Mouse (Mus musculus) kidney, adult 9 months (tissue): Measurements from ENCODE around the gene Slc7a11.

ENCODE experiments used
- DNase-seq: peaks from one replicate; pipeline ENCODE4 v3.0.0; 2022

Gene Slc7a11

DNA sequence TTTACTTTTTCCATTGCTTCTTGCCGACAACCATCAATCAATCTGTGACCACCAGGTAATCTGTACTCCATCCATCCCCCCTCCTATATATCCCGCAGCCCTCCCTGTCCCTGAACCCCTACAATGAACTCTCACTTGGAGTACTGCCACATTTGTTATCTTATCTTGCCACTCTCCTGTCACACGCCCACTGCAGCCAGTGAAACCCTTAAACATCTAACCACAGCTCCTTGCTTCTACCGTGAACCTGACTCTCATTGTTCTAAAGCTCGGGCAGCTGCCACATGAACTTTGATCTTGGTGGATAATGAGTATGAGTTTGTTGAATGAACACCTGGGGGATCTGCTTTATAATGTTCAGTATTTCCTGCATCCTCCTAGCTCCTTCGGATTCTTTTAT, 140.8 kb downstream of the Slc7a11 start:
- no peak for DNase-seq

DNA sequence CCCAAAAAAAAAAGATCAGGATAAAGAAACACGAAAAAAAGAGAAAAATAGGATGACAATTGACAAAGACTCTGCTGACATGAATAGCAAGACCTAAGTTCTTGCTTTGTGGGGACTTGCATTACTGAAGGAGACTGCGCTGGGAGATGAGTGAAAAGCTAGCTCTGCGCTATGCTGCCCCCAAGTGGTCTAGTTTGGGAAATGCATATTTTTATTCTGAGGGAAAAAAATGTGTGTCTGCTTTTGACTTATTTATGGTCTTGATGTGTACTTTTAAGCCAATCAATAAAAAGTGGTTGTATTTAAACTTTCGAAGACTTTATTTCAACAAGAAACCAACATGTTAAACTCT, 142.5 kb downstream of the Slc7a11 start:
- DNase-seq: peak; percentile 60

DNA sequence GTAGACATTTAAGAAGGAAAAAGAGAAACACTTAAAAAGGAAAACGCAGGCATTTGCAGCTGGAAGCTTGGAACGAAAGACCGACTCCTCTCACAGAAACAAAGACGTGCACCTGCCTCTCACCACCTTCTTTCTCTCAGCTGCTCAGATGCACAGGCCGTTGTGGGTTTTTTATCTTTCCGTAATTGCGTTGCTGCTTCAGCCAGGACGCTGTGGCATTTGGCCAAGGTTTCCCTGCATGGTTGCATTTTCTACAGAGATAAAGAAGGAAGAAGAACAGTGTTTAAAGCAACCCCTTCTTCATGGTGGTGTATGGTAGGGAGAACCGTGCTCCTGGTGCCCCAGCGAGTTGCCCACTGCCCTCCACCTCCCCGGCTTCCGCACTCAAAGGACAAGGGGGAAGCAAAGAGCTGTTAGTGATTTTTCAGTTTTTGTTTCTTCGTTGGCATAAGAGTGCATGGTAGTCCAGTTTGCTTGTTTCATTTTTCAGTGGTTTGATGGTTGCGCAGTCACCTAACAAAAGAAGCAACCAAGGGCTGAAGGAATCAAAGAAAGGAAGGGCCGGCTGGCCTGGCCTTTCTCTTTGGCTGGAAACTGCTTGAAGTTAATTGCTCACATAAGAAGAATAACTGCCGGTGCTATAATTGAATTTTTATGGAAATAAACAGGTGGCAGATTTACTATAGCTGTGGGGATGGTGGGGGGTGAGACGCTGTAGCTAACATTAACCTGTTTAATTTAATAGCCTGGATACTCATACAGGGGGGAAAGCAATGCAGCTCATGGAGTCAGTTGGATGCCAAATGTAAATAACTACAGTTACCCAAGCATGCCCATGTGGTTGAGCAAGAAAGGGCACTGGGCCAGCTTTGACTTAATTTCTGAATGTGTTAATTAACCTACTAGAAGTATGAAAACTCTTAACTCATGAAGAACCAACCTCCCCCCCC, 143.1 kb downstream of the Slc7a11 start:
- peak; percentile 28 for DNase-seq

DNA sequence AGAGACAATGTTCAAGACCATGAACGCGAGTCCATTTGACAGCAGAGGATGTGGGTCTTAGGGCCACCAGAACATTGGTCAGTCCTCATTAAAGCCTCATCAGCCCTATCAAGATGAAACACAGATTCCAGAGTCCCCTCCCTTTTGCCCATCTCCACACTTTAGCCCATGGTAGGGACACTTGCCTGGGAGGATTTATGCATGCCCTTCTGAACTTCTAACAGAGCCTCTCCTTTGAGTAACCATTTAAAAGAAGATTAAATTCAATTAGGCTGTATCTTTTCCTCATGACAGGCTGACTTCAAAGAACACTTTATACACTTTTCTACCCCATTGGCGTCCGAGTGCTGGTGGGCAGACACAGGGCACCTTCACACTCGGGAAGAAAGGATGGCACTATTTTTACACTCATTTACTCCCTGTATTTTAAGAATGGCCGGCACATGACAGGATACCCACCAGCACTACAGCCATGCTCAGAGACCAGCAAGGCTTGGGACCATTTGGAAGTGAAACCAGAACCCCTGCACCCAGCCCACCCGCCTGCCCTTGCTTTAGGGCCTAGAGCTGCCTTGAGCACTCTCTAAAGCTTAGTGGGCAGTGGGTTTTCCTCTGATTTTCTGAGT, 144.9 kb downstream of the Slc7a11 start:
- DNase-seq: no peak

DNA sequence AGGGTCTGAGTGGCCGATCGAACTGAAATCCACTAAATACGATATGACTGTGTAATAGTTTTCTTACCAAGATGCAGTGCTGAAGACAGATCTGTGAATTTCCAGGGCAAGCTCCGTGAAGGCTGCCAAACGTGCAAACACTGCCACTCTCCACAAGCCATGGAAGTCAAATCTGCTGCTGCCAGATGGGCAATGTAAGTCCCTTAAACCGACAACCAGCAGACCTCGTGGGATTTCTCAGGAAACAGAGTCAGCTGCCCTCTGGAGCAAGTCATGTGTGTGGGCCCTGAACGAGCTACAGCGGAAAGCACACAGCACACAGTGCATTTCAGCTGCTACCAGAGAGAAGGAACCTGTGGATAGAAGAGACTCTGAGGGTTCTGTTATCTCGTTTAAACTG, 146.5 kb downstream of the Slc7a11 start:
- no peak for DNase-seq

DNA sequence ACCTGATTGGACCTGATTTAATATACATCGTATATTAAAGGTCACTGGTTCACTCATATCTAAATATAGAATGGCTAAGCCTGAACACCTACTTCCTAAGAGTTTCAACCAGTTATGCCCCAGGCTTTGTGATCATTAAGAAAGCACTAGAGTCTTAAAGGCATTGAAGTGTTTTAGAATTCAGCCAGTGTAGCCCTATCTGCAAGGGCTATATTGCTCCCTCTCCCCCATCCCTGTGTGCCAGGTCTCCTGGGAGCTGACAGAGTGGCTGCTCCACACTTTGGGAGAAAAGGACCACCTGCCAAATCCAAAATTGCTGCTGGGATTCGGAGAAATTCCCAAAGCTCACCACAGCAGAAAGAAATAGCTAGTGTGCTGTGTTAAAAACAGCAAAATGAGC, 168.4 kb downstream of the Slc7a11 start:
- no peak for DNase-seq

DNA sequence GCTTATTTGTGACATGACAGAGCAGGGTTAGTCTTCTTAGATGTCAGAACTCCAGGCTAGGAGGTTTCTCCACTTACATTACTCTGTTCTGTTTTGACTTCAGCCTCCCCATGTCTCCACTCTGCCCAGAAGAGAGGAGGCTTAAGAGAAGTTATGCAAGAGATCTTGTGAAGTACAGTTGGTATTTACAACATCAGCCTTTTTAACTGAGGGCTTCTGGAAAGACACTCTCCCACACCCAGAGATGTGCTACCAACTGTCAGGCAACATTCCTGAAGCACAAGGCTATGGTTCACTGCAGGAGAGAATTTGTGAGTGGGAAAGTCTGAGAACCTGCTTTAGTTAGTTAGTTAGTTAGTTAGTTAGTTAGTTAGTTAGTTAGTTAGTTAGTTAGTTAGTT, 171.2 kb downstream of the Slc7a11 start:
- no peak for DNase-seq

DNA sequence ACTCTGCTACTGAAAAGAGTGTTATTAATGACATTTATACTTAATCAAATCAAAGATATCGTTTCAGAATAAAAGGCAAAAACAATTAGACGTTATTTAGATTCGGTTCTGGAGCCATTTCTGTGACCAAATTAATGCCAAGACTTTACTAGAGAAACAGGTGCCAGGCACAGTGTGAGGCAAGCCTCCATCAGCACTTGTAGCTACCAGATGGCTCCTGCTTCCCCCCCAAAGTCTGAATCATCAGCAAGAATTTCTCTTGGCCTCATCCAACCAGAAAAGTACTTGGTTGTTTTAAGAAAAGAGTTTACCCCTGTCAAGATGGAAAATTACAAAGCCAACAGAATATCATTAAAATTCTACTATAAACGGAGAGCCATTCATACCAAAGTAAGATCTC, 173.7 kb downstream of the Slc7a11 start:
- DNase-seq: no peak

DNA sequence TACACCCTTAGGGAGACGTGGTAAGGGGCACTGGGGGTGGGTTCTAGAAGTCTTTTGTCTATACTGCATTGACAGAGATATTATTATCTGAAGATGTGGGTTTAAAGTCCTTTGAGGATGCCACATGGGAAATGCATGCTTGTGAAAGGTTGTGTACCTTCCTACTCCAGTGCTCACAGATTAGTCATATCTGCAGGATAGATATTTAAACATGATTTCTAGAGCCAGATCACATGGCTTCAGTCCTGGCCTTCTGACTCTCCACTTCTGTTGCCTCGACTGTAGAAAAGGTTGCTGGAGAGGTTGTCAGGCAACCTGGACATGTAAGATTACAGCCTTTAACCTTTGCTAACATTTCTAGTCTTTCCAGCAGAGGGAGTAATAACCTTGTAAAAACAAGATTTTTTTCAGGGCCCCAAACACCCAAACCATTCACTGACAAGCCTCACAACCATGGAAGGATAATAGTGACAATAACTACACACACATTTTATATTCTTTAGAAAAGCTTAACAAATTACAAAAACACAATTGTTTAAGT, 180.8 kb downstream of the Slc7a11 start:
- DNase-seq: peak; percentile 2

DNA sequence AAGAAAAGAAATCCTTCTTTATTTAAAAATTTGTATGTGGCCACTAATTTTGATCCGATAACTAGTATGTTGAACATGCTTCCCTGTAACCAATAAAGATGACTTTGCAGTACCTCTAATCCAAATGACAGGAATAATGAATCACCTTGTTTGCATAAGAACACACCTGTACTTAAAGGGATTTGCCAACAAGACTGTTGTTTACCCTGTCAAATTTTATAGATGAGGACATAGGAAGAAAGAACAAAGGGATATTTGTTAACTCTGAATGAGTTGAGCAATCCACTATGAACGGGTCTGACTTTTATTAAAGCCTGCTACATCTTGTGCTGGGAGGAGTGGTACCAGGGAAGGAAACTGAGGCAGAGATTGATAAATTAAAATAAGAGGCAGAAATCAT, 181.3 kb downstream of the Slc7a11 start:
- no peak for DNase-seq

DNA sequence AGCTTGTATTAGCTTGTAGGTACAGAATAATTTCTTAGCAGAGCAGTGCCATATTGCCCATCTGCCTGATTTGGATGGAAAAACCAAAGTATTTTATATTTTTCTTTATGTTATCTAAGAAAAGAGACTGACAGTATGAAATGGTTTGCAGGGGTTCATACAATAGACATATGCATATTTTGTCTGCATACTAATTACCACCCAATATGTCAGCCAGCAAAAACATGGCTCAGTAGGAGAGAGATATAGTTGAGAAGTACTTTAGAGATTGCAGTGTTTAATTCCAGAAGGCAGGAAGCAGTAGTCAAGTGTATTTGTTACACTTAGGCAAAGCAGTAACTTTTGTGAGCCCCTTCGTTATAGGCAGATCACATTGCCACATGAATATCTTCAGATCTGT, 182.7 kb downstream of the Slc7a11 start:
- DNase-seq: no peak

DNA sequence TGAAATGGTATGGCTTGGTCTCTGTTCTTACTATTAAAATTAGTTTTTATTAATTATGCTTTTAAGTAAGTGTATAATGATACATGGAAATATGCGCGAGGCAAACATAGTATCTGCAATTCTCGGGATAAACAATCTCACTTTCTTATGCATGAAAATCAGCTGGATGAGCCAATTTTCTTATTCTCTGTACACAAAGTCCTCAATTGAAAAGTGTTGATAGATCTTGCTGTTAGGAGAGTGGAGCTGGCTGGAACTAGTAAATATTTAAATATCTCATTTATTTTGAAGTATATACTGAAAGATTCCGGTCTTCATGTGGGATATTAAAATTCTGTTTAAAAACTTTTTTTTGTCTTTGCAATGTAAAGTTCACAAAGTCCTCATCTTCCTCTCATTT, 184.6 kb downstream of the Slc7a11 start:
- DNase-seq: no peak

DNA sequence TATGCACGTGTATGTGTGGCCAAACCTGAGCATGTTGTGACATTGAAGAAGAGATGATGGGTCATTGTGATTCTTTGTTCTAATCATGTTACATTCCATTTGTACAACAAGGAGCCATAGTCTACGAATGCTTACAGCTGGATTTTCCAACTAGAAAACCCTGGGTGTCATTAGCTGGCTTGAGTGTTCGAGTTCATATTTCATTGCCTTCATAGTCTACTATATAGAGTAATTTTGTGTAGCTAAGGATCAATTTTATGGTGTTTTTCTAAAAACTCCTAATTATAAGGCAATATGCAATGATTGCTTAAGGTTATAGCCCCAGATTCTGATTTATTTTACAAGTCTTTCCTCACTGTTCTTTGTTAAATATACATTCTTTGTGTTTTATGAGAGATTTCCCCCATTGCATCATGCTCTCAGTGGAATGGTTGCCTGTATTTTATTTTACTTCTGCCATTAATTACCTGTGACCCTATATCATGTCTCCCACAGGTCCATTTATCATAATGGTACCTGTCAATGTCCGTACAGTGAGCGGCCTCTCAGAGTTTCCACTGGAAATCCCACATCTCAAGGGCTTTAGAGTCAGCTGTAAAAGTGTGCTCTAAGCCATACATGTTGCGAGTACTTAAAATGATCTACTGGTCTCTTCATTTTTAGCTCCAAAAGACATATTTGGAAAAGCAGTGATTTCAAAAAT, 193.7 kb downstream of the Slc7a11 start:
- no peak for DNase-seq

DNA sequence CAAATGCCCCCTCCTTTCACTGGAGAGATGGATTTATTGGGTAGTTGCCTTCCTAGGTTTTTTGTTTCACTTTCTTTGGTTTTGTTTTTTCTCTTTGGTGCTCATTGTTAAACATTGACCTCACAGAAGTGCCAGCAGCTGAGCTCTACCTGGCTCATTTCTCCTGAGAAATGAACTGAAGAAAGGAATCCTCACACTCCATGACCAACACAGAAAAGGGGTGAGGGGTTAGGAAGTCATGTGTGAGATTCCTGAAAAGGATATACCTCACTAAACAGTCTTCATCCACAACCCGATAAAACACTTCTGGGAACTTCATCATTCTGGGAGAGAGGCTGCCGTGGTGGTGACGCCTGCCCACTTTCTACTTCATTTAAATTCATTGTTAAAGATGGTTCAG, 207.4 kb downstream of the Slc7a11 start:
- no peak for DNase-seq

DNA sequence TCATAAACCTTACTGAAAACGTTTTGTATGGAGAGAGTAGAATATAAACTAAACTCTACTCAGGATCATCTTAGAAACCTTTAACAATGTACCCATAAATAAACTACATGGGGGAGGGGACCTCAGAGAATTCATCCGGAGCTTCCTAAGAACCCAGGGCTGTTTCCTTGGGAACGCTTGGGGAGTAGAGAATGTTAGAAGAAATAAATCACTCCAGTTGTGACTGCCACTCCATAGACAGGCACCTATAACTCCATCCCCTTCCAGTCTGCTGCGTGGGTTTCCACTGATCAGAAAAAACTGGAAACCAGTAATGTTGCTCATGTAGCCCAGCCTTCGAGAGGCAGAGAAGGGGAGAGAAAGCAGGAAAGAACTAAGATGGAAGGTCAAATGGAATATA, 210.3 kb downstream of the Slc7a11 start:
- DNase-seq: no peak

DNA sequence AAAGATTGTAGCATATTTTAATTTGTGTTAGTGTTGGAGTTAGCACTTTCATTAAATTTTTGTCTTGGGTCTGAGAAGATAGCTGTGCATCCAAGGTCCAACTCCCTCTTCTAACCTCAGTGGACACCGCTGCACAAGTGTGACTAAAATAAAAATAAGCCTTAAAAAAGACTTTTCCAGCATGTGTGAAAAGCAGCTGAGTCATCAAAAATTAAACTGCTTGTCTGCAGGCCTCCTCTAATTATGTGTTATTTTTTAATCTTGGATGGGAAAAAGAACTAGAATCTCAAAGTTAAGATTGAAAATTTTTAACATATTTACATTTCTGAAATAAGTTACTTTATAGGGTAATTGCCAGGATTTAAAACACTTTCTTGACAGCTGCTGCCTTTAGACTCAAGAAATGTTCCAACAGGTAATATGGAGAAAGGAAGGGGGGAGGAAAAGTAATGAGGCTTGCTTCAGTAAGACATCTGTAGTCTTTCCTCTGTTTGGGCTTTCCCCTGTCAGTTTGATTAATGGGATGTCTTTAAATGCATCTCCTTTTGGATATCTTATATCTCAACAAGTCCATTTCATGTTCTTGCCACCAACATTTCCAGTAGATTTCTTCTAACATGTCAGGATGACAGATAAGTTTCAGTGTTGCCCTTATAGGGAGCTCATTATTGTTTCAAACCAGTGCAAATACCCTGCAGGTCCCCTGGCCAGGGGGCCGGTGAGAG, 218.9 kb downstream of the Slc7a11 start:
- no peak for DNase-seq

DNA sequence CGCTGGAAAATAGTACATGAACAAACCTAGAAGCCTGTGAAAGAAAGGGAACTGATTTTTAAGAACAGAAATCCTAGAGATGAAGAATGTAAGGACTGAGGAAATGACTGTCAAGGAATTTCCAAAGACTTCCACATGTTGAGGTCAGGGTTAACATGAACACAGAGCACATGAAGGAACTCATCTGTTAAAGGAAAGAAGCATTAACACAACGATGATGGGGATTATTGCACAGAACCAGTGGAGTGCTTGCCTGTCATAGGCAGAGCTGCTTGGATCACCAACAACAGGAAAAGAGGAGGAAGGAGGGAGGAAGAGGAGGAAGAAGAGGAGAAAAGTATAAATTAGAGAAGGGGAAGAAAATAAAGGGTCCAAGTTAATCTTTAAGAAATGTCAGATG, 223.0 kb downstream of the Slc7a11 start:
- DNase-seq: no peak

DNA sequence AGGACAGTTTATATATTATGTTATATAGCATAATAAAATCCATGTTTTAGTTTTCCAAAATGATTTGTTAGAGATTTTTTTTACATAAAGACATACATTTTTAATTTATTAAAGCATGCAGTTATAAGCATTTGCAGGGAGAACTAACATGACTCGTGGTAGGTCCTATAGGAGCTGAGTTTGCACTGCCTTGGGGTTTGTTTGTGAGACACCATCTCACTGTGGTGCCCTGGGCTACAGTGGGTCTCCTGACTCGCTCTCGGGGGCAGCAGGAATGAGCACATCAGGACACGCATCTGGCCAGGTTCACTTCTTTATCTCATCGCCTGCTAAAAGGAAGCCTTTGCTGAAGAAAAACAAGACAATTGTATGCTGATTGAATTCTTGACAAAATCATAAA, 257.0 kb downstream of the Slc7a11 start:
- DNase-seq: no peak

DNA sequence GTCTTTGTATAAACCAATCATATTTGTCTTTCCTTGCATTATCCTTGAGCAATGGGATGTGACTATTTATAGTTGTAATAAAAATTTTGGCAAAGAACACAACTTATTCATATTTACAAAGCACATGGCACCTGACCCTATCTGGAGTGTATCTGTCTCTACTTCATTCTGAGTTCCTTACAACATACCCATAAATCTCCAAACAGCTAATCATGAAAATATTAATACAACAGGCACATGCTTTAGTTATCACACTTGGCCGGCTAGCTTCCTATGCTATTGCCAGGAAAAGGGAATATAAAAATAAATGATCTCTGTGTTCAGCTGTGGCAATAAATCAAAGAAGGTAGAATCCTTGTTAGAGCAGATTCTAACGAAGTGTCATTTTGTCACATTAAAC, 257.5 kb downstream of the Slc7a11 start:
- DNase-seq: no peak

DNA sequence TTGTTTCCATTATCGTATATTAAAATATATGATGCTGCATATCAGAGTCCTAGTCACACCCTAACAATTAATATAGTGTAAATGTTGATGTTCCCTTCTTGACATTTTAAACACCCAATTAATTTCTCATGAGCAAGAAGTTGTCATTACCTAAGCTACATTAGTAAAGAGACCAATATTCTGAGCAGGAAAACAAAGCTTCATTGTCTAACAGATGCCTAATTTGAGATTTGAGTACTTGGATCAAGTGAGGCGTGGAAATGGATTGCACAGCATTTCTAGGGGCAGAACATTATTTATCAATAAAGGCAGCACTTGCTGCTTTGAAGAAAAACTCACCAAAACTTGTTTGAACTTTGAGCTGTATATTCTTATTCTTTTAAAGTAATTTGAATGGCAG, 282.7 kb downstream of the Slc7a11 start:
- no peak for DNase-seq

DNA sequence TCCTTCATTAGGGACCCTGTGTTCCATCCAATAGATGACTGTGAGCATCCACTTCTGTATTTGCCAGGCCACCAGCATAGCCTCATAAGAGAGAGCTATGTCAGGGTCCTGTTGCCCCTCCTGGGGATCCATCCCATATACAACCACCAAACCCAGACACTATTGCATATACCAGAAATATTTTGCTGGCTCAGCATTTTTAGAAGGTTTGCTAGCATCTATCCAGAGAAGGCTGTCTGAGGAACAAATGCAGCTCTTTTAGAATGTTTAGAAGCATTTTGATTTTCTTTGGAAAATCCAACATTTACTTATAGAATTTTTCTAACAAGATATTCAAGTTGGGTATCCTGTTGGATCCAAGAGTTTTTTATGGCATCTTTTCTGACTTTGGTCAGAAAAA, 299.3 kb downstream of the Slc7a11 start:
- no peak for DNase-seq

DNA sequence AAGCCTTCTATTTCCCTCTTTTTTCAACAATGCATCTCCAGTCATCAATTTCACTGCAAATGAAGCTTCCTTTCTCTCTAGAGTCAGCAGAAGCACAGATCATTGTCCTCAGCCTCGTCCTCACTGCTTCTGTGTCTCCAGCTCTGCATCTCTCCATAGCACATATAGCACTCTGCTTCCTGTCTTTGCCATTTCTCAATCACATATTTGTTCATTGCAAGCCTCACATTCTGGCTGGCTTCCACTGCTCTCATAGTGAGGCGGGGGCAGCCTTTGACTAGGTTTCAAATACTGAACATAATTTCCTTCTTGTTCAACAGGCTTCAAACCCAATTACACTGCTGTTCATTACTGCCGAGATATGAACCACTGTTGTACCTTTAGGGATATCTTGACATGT, 305.1 kb downstream of the Slc7a11 start:
- DNase-seq: no peak

DNA sequence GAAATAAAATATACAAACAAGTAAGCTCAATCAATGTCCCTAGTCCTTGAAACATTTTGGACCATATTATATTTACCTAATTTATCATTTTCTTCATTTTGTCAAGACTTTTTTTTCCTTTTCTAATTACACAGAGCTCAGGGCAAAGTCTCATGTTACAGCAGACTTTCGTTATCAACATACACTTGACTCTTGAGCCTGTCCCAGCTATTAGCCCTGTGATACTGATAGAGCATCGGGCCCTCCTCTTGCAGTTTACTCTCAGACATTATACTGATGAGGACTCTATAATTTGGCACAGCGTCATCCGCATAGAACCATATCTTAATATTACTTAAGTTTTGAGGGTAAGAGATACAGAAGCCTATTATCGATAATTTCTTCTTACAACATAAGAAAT, 311.2 kb downstream of the Slc7a11 start:
- no peak for DNase-seq
